ENCODE assay signal across 24 mouse cellular contexts in the genomic region with DNA sequence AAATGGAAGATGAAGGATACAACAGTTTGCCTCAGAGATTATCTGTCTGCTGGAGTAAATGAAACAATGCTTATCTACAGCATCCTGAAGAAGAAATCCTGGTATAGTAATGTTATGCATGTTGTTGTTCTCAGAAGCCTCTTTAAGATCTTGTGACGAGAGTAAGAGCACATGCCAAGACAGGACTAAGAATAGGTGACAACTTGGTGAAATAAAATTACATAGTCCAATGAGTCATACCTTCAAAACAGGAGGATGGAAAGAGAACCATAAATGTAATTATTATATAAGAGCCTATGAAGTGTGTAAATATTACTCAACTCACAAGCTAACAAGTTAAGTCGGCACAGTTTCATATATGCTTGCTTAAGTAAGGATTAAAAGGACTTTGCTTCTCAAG.
A peak's percentile ranks its signal among the peaks of the same experiment; 100 is the strongest.
DNase-seq lines count a peak whose midpoint lies in the region; ATAC-seq and TF ChIP-seq lines count a peak whose summit lies in the region.
"Had no signal": no experiment of that assay in that cellular context is flagged by ENCODE, and none has a peak within 500 bp of the region (broad histone marks: within the 10 kb centered on the region; RNA-seq: fewer than 3 reads in every experiment).

No protein-coding gene starts in this region.

- no peak overlapping the region for H3K9ac ChIP-seq in hindbrain, embryonic 12.5 days
- H3K9ac ChIP-seq in hindbrain, embryonic 14.5 days, result no peak overlapping the region
- no peak overlapping the region for H3K9ac ChIP-seq in intestine, postnatal 0 days (ENCODE audit: low read depth, low read length)
- H3K9ac ChIP-seq in intestine, embryonic 16.5 days (ENCODE audit: low read depth, low read length), result no peak overlapping the region
- H3K9ac ChIP-seq in neural tube, embryonic 13.5 days, result no peak overlapping the region
- H3K9ac ChIP-seq: embryonic facial prominence, embryonic 13.5 days; embryonic facial prominence, embryonic 15.5 days; forebrain, embryonic 12.5 days had no signal

- H3K36me3 ChIP-seq in hindbrain, embryonic 12.5 days, result no peaks in the 10 kb centered on the region
- H3K36me3 ChIP-seq in hindbrain, embryonic 14.5 days (replicated peaks; ENCODE audit: control insufficient read depth, insufficient read depth), result no peaks in the 10 kb centered on the region
- H3K36me3 ChIP-seq in intestine, postnatal 0 days (ENCODE audit: control insufficient read depth, insufficient read depth), result no peaks in the 10 kb centered on the region
- H3K36me3 ChIP-seq in intestine, embryonic 16.5 days (ENCODE audit: control insufficient read depth, insufficient read depth, low read length), result no peaks in the 10 kb centered on the region
- no peaks in the 10 kb centered on the region for H3K36me3 ChIP-seq in neural tube, embryonic 13.5 days
- H3K36me3 ChIP-seq: embryonic facial prominence, embryonic 13.5 days; embryonic facial prominence, embryonic 15.5 days; forebrain, embryonic 10.5 days; forebrain, embryonic 12.5 days had no signal

- no peaks in the 10 kb centered on the region for H3K9me3 ChIP-seq in hindbrain, embryonic 12.5 days (replicated peaks)
- H3K9me3 ChIP-seq in hindbrain, embryonic 14.5 days (ENCODE audit: control insufficient read depth, low read length), result no peaks in the 10 kb centered on the region
- no peaks in the 10 kb centered on the region for H3K9me3 ChIP-seq in intestine, postnatal 0 days (ENCODE audit: control insufficient read depth)
- H3K9me3 ChIP-seq in intestine, embryonic 16.5 days (ENCODE audit: control insufficient read depth, low read length), result no peaks in the 10 kb centered on the region
- no peaks in the 10 kb centered on the region for H3K9me3 ChIP-seq in neural tube, embryonic 13.5 days
- H3K9me3 ChIP-seq: embryonic facial prominence, embryonic 13.5 days; embryonic facial prominence, embryonic 15.5 days; forebrain, embryonic 10.5 days; forebrain, embryonic 12.5 days had no signal

- ATAC-seq in hindbrain, embryonic 12.5 days (ENCODE audit: low FRiP score), result no peak
- no peak for ATAC-seq in hindbrain, embryonic 14.5 days (ENCODE audit: low FRiP score)
- peak; percentile 13; the same call in 1 of the 2 replicates for ATAC-seq in intestine, postnatal 0 days
- no peak for ATAC-seq in intestine, embryonic 16.5 days
- no peak for ATAC-seq in neural tube, embryonic 13.5 days (ENCODE audit: low read depth)
- ATAC-seq: forebrain, embryonic 14.5 days; forebrain, embryonic 16.5 days had no signal

- peak overlapping the region; percentile 56; the same call in 1 of the 2 replicates for H3K27ac ChIP-seq in hindbrain, embryonic 12.5 days
- H3K27ac ChIP-seq in hindbrain, embryonic 14.5 days, result no peak overlapping the region
- H3K27ac ChIP-seq in intestine, postnatal 0 days (ENCODE audit: low read depth, low read length), result no peak overlapping the region
- no peak overlapping the region for H3K27ac ChIP-seq in intestine, embryonic 16.5 days (ENCODE audit: low read length)
- H3K27ac ChIP-seq in neural tube, embryonic 13.5 days (replicated peaks), result peak overlapping the region; percentile 67; the same call in 1 of the 2 replicates
- H3K27ac ChIP-seq: embryonic facial prominence, embryonic 13.5 days; embryonic facial prominence, embryonic 15.5 days; forebrain, embryonic 10.5 days; forebrain, embryonic 12.5 days had no signal

- no peak overlapping the region for H3K4me3 ChIP-seq in hindbrain, embryonic 12.5 days
- no peak overlapping the region for H3K4me3 ChIP-seq in hindbrain, embryonic 14.5 days (replicated peaks; ENCODE audit: low read length)
- no peak overlapping the region for H3K4me3 ChIP-seq in intestine, postnatal 0 days (ENCODE audit: low read depth, low read length)
- H3K4me3 ChIP-seq in intestine, embryonic 16.5 days (ENCODE audit: low read length), result no peak overlapping the region
- H3K4me3 ChIP-seq in neural tube, embryonic 13.5 days, result no peak overlapping the region
- H3K4me3 ChIP-seq: embryonic facial prominence, embryonic 13.5 days; embryonic facial prominence, embryonic 15.5 days; erythroblast, embryonic 14.5 days; forebrain, embryonic 10.5 days; forebrain, embryonic 12.5 days had no signal

- no peak for DNase-seq in hindbrain, embryonic 14.5 days (ENCODE audit: low spot score)
- DNase-seq in neural tube, embryonic 10.5 days (ENCODE audit: extremely low spot score, low spot score), result no peak
- peak; percentile 54 for DNase-seq in telencephalon, adult 2 months (ENCODE audit: low read depth, low spot score)
- DNase-seq in cerebellum, postnatal 14 days, result no peak
- DNase-seq: adrenal gland, adult 2 months; adrenal gland, postnatal 10 days; adrenal gland, postnatal 25 days; cerebellum, adult 11-12 months; cerebellum, adult 2 months; cerebellum, adult 9-10 months; cerebellum, postnatal 10 days; cerebellum, postnatal 36 days; embryo, embryonic 11 days had no signal

- H3K4me2 ChIP-seq in hindbrain, embryonic 12.5 days (replicated peaks), result no peak overlapping the region
- H3K4me2 ChIP-seq in hindbrain, embryonic 14.5 days (replicated peaks), result no peak overlapping the region
- H3K4me2 ChIP-seq in intestine, postnatal 0 days (replicated peaks; ENCODE audit: low read depth), result no peak overlapping the region
- no peak overlapping the region for H3K4me2 ChIP-seq in intestine, embryonic 16.5 days (ENCODE audit: low read depth, low read length)
- no peak overlapping the region for H3K4me2 ChIP-seq in neural tube, embryonic 13.5 days
- H3K4me2 ChIP-seq: embryonic facial prominence, embryonic 13.5 days; embryonic facial prominence, embryonic 15.5 days; forebrain, embryonic 12.5 days had no signal

- TF ChIP-seq CTCF in intestine, postnatal 0 days (IDR thresholded peaks at IDR 0.05; ENCODE audit: low read depth), result no peak

- no peaks in the 10 kb centered on the region for H3K27me3 ChIP-seq in hindbrain, embryonic 12.5 days
- H3K27me3 ChIP-seq in hindbrain, embryonic 14.5 days (ENCODE audit: control insufficient read depth, insufficient read depth, low read length), result no peaks in the 10 kb centered on the region
- H3K27me3 ChIP-seq in intestine, postnatal 0 days (replicated peaks; ENCODE audit: control insufficient read depth, insufficient read depth, low read length), result no peaks in the 10 kb centered on the region
- H3K27me3 ChIP-seq in intestine, embryonic 16.5 days (replicated peaks; ENCODE audit: control insufficient read depth, insufficient read depth, low read length), result no peaks in the 10 kb centered on the region
- no peaks in the 10 kb centered on the region for H3K27me3 ChIP-seq in neural tube, embryonic 13.5 days
- H3K27me3 ChIP-seq: embryonic facial prominence, embryonic 13.5 days; embryonic facial prominence, embryonic 15.5 days; forebrain, embryonic 12.5 days had no signal

- 86% methylated on average over 2 of the region's 2 CpGs for WGBS in hindbrain, embryonic 12.5 days
- WGBS in hindbrain, embryonic 14.5 days, result 88% methylated on average over 2 of the region's 2 CpGs
- 51% methylated on average over 2 of the region's 2 CpGs for WGBS in intestine, postnatal 0 days
- 82% methylated on average over 2 of the region's 2 CpGs for WGBS in intestine, embryonic 16.5 days
- 87% methylated on average over 2 of the region's 2 CpGs for WGBS in neural tube, embryonic 13.5 days

- H3K4me1 ChIP-seq in hindbrain, embryonic 12.5 days, result peaks cover 3% of the 10 kb centered on the region; the same call in 1 of the 2 replicates
- 0 out of 2 replicates have a peak, but pooled peaks cover 8% of the 10 kb centered on the region for H3K4me1 ChIP-seq in hindbrain, embryonic 14.5 days (replicated peaks; ENCODE audit: control insufficient read depth, insufficient read depth, low read length)
- H3K4me1 ChIP-seq in intestine, postnatal 0 days (replicated peaks; ENCODE audit: control insufficient read depth, insufficient read depth, low read length), result no peaks in the 10 kb centered on the region
- no peaks in the 10 kb centered on the region for H3K4me1 ChIP-seq in intestine, embryonic 16.5 days (ENCODE audit: control insufficient read depth, insufficient read depth, low read length)
- peaks cover 12% of the 10 kb centered on the region for H3K4me1 ChIP-seq in neural tube, embryonic 13.5 days (replicated peaks)
- H3K4me1 ChIP-seq: embryonic facial prominence, embryonic 13.5 days; embryonic facial prominence, embryonic 15.5 days; forebrain, embryonic 10.5 days; forebrain, embryonic 12.5 days had no signal

Comparison
In these comparisons a context has a peak if more than half of its experiments do, and no peak if none do; other contexts are left out.
1. H3K27ac ChIP-seq: peak in hindbrain, embryonic 12.5 days (single experiment) and neural tube, embryonic 13.5 days (single experiment); none in hindbrain, embryonic 14.5 days (single experiment), intestine, postnatal 0 days (single experiment) and intestine, embryonic 16.5 days (single experiment).